Mouse (Mus musculus): Measurements from ENCODE around the gene Hectd1.

Hectd1 gene

DNA sequence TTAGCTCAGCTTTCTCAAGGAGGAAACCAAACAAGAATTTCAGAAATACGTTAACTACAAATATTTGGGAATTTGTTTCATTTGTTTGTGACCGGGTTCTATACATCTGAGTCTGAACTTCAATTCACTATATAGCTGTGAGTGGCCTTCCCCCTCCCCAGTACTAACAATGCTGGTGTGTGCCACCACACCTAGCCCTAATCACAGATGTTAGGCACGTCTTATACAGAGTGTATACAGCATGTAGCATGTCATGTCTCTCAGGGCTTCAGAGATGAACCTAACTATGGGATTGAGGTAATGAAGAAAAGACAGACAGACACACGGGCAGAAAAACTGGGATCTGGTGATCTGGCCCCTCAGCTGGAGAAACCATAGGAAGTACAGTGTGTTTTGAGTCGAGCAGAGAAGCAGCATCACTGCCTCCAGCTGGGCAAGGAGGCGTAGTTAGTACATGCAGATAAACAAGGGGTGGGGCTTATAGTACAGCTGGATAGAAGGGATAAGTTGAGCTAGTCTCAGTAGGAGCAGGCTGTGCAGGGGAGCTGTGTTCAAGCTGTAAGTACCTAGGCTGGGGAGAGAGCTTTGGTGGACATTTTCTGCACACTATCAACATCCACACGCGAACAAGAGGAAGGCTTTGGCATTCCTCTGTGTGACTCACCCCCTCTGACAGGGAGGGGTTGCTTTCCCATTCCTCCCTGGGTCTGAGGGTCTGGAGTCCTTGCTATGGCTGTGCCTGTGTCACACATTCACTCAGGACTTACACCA, 129.5 kb downstream of the Hectd1 start:
- no peak for DNase-seq

DNA sequence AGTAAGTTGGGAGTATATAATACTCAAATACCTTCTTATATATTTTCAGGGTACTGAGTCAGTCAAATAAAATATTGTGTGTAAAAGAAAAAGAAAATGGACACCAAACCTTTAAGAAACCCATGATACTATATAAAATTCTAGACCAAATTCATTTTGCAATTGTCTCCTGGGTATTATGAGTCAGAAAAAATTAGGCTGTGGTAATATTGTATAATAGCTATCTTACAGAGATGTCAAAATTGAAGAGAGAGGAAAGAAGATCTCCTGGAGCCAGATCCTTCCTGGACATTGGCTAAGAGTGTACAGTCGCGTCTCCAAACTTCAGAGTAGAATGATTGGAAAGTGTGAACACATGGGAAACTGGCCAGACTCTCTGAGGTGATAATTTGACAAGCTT, 133.2 kb downstream of the Hectd1 start:
- DNase-seq, result no peak

- no peak for DNase-seq
Observed at GRCm38 (mm10) chr12:51694966-51695365, 134.4 kb downstream of the Hectd1 start.

DNA sequence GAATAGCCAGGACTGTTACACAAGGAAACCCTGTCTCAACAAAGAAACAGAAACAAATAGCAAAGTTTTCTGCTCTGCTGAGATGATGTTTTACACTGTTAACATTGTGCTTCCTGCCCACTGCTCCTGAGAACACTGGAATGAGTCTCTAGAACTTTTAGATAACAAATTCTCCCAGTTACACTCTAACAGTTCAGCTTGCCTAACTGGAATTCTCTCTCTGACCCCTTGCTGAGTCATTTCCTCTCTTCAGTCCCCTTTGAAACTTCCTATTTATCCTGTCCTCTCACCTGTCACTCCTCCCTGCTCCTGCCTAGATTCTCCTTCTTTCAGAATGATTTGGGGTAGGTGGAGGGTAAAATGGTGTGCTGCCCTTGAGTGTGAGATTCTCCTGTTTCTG, 135.2 kb downstream of the Hectd1 start:
- DNase-seq, result no peak

Measured in kidney, adult 11 months (tissue).